Mouse (Mus musculus) embryonic facial prominence, embryonic 14.5 days (tissue): Measurements from ENCODE around the gene Arf4. TPM values are rescaled to one million over a fixed set of nuclear protein-coding genes. Genes with fewer than 3 reads are reported as not detected.
"Not testable (repeated sequence)": the region's sequence is repeated elsewhere in the genome, so short reads cannot be mapped to it uniquely, and the experiment has no call there.

Experiments used
- ATAC-seq: fragments of 200-750 bp; cut with Nextera tagmentation; 2 replicates; pipeline ENCODE4 v1.8.0; 2017; ENCODE audit warnings: low read depth, moderate number of reproducible peaks, moderate TSS enrichment
- DNase-seq: peaks from one replicate; pipeline ENCODE4 v3.0.0-alpha.2; 2015; ENCODE audit warnings: low spot score
- H3K27ac ChIP-seq: fragments of 300-500 bp; sonication (generic); replicated peaks from 2 replicates; pipeline ENCODE4 v1.5.1; 2014; ENCODE audit warnings: low read depth, mild to moderate bottlenecking, low read length, moderate library complexity
- H3K27me3 ChIP-seq: fragments of 300-500 bp; sonication (generic); replicated peaks from 2 replicates; pipeline ENCODE4 v1.6.1; 2014; ENCODE audit warnings: low read length; ENCODE audit not compliant: control insufficient read depth, insufficient read depth
- H3K36me3 ChIP-seq: fragments of 300-500 bp; sonication (generic); 2 replicates; pipeline ENCODE4 v1.6.1; 2014; ENCODE audit warnings: low read length, mixed read lengths; ENCODE audit not compliant: control insufficient read depth, insufficient read depth
- H3K4me1 ChIP-seq: fragments of 300-500 bp; sonication (generic); 2 replicates; pipeline ENCODE4 v1.6.1; 2014; ENCODE audit warnings: antibody characterized with exemption, low read length; ENCODE audit not compliant: control insufficient read depth, insufficient read depth
- H3K4me2 ChIP-seq: fragments of 300-500 bp; sonication (generic); 2 replicates; pipeline ENCODE4 v1.6.1; 2014; ENCODE audit warnings: low read depth, mild to moderate bottlenecking, low read length, moderate library complexity, mixed read lengths
- H3K4me3 ChIP-seq: fragments of 300-500 bp; sonication (generic); 2 replicates; pipeline ENCODE4 v1.5.1; 2014; ENCODE audit warnings: low read depth, mild to moderate bottlenecking, low read length
- H3K9ac ChIP-seq: fragments of 300-500 bp; sonication (generic); 2 replicates; pipeline ENCODE4 v1.6.1; 2014; ENCODE audit warnings: low read depth, mild to moderate bottlenecking, low read length, moderate library complexity, mixed read lengths
- H3K9me3 ChIP-seq: fragments of 300-500 bp; sonication (generic); 2 replicates; pipeline ENCODE4 v1.6.1; 2016; ENCODE audit warnings: low read length; ENCODE audit not compliant: control insufficient read depth
- WGBS: fragments of 180-500 bp; shearing (Covaris S2); extraction: QIAGEN DNeasy Blood & Tissue Kit; methylation state at CpG from one replicate; pipeline ENCODE4 v1.1.7; 2014; 5-methylcytosine and 5-hydroxymethylcytosine counted together
- polyA plus RNA-seq: library from polyadenylated mRNA; unstranded; fragments of >200 nt; fragmentation: Nextera tagmentation; extraction: Ambion mirVana; gene quantifications from 2 replicates; pipeline ENCODE4 v1.2.1, GENCODE M21; 2014

Gene Arf4
- polyA plus RNA-seq, 1 experiment from 2014 or later: 692 TPM

- peak; percentile 24 for DNase-seq
- ATAC-seq: peak; percentile 39
- peaks cover 18% of the 10 kb centered on the region for H3K4me1 ChIP-seq
These were observed 30.8 kb downstream of the Arf4 start for GRCm38 (mm10) chr14:26668371-26669291.

DNA sequence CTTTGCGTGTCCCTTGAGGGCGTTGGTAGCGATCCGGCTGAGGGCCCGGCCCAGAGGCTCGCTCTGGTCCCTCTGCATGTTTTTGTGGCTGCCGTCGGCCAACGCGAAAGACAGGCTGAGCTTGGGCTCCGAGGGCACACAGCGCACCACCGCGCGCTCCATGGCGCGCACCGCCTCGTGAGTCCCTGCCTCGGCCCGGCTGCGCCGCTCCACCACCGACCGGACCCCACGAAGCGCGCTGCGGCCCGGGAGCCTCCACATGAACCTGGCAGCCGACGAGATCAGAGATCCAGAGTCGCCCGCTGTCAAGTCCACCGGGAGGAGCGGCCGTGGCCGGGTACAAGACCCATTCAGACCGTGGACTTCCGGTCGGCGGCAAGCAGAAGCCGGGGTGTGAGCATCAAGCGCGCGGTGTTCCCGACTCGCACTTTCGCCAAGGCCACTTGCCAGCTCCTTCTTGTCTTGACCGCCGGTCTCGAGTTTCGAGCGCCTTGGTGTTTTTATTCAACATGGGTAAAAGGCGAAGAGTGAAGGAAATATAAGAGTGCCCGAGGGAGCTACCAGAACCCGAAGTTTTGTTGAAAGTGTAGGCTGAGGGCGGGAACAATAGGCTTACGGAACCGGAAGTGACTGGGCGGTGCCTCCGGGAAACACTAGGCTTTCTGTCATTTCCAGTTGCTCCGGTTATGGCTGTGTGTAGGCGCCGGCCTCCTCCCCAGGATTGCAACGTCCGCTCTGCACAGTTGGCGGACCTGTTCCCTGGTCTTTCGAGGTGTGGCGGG, 31.6 kb downstream of the Arf4 start, which contains the start of gene Pde12:
TSS of gene Pde12 (minus strand) at position 592 of the 782 bp plus-strand sequence.
- Histone ChIP-seq H3K27me3 (no peaks in the 10 kb centered on the region), H3K36me3 (peaks cover 15% of the 10 kb centered on the region), H3K9ac (peak within 1 kb of the TSS; percentile 85), H3K4me1 (peaks cover 18% of the 10 kb centered on the region), H3K4me3 (peak within 1 kb of the TSS; percentile 90), H3K4me2 (peak within 1 kb of the TSS; percentile 97), H3K9me3 (no peaks in the 10 kb centered on the region), H3K27ac (peak within 1 kb of the TSS; percentile 83)
- DNase-seq (peak; percentile 95), ATAC-seq (peak; percentile 93)
- under 1% methylated on average over 39 of the region's 70 CpGs for WGBS

More at GRCm38 (mm10) chr14:26668371-26669291, 30.8 kb downstream of the Arf4 start:
- H3K27me3 ChIP-seq: no peaks in the 10 kb centered on the region
- H3K9me3 ChIP-seq: no peaks in the 10 kb centered on the region
- H3K27ac ChIP-seq: peak overlapping the region; percentile 83
- H3K9ac ChIP-seq: peak overlapping the region; percentile 85
- H3K36me3 ChIP-seq: peaks cover 20% of the 10 kb centered on the region
- H3K4me2 ChIP-seq: peak overlapping the region; percentile 97
- 1% methylated on average over 52 of the region's 73 CpGs for WGBS
- H3K4me3 ChIP-seq: peak overlapping the region; percentile 90

DNA sequence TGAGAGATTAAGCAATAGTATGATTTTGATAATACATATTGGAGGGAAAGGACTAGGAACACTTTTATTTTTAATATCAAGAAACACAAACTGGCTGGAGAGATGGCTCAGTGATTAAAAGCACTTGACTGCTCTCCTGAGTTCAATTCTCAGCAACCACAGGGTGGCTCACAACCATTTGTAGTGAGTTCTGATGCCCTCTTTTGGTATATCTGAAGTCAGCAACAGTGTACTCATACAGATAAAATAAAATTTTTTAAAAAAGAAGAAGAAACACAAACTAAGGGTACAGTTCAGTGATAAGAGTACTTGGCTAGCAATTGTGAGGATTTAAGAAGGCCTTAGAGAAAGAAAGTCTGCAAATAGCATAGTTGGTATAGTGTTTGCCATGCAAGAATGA, 33.1 kb downstream of the Arf4 start:
- no peak for DNase-seq
- no peak overlapping the region for H3K4me2 ChIP-seq
- ATAC-seq: no peak
- H3K4me1 ChIP-seq: peaks cover 18% of the 10 kb centered on the region
- no peak overlapping the region for H3K4me3 ChIP-seq
- no peaks in the 10 kb centered on the region for H3K9me3 ChIP-seq
- H3K9ac ChIP-seq: no peak overlapping the region
- H3K27ac ChIP-seq: no peak overlapping the region
- H3K27me3 ChIP-seq: no peaks in the 10 kb centered on the region
- H3K36me3 ChIP-seq: peaks cover 3% of the 10 kb centered on the region

DNA sequence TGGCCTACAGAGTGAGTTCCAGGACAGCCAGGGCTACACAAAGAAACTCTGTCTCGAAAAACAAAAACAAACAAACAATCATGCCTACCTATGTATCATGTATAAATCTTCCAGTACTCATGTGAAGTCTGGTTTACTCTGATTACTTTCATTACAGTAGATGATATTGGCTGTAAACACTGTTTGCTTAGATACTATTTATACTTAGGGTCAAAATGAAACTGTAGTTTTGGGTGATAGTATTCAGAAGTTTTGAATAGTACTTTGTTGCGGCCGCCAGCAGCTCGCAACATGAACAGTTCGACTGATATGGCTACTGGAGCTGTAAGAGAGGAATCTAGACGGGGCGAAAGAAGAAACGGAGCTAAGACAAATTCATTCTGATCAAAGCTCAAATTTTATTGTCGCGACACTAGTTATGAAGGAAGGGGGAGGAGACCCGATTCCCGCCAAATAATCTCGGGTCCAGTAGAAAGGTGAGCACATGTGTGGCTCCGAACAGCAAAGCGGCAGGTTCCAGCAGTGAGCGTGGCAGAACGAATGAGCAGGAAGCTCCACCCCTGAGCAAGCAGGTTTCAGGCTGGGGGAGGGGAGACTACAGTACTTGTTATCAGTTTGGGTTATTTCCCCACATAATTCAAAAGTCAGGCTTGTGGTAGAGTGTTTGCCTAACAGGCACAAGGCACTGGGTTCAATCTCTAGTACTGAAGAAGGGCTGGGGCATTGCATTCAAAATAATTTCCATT, 34.2 kb downstream of the Arf4 start:
- H3K4me2 ChIP-seq, H3K27me3 ChIP-seq, H3K36me3 ChIP-seq, DNase-seq, H3K9ac ChIP-seq, H3K9me3 ChIP-seq, H3K27ac ChIP-seq, ATAC-seq, H3K4me3 ChIP-seq: not testable (repeated sequence)
- H3K4me1 ChIP-seq: peaks cover 14% of the 10 kb centered on the region
- 72% methylated on average over 17 of the region's 17 CpGs for WGBS

GRCm38 (mm10) chr14:26674476-26675169, 36.7 kb downstream of the Arf4 start:
- 71% methylated on average over 2 of the region's 2 CpGs for WGBS
- DNase-seq (peak; percentile 56), ATAC-seq (peak; percentile 80; the same call in 1 of the 2 replicates)
- H3K4me2 ChIP-seq, H3K36me3 ChIP-seq, H3K27ac ChIP-seq, H3K9me3 ChIP-seq, H3K4me1 ChIP-seq, H3K27me3 ChIP-seq, H3K4me3 ChIP-seq, H3K9ac ChIP-seq: not testable (repeated sequence)

DNA sequence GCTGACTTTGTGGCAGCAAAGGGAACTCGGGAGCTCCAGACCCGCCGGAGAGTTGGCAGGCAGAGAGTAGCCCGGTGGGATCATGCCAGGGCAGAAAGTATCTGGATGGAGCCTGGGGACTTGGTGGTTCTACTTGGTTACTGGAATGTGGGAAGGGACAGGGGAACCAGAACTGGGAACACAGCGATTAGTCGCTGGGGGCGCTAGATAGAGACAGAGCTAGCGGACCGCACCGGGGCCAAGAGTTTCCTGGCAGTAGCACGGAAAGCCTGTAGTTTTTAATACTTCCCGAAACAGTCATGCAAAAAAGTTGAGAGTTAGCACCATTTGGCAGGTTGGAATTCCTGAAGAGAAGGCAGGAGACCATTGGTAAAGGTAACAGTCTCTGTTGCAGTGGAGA, 37.5 kb downstream of the Arf4 start:
- DNase-seq: peak; percentile 41
- WGBS: 20% methylated on average over 12 of the region's 12 CpGs

GRCm38 (mm10) chr14:26675791-26676190, 37.9 kb downstream of the Arf4 start:
- Histone ChIP-seq H3K36me3 (no peaks in the 10 kb centered on the region), H3K9me3 (no peaks in the 10 kb centered on the region), H3K4me2 (no peak overlapping the region), H3K27ac (no peak overlapping the region), H3K4me1 (no peaks in the 10 kb centered on the region), H3K9ac (no peak overlapping the region), H3K4me3 (no peak overlapping the region), H3K27me3 (no peaks in the 10 kb centered on the region)
- no peak for ATAC-seq
- WGBS: 85% methylated on average over 5 of the region's 5 CpGs
- no peak for DNase-seq

More for the DNA sequence above, 37.5 kb downstream of the Arf4 start:
- no peak overlapping the region for H3K27ac ChIP-seq
- H3K4me1 ChIP-seq: peaks cover 3% of the 10 kb centered on the region
- no peaks in the 10 kb centered on the region for H3K36me3 ChIP-seq
- H3K4me2 ChIP-seq: no peak overlapping the region
- no peak overlapping the region for H3K4me3 ChIP-seq
- no peak overlapping the region for H3K9ac ChIP-seq
- H3K9me3 ChIP-seq: no peaks in the 10 kb centered on the region
- no peak; the same call in 1 of the 2 replicates for ATAC-seq
- no peaks in the 10 kb centered on the region for H3K27me3 ChIP-seq

GRCm38 (mm10) chr14:26690727-26691126, 52.9 kb downstream of the Arf4 start:
- DNase-seq: no peak
- H3K4me2 ChIP-seq: no peak overlapping the region
- no peak overlapping the region for H3K4me3 ChIP-seq
- no peak overlapping the region for H3K9ac ChIP-seq
- no peaks in the 10 kb centered on the region for H3K9me3 ChIP-seq
- H3K4me1 ChIP-seq: no peaks in the 10 kb centered on the region
- H3K27ac ChIP-seq: no peak overlapping the region
- 60% methylated on average over 2 of the region's 2 CpGs for WGBS
- no peaks in the 10 kb centered on the region for H3K36me3 ChIP-seq
- no peak for ATAC-seq
- H3K27me3 ChIP-seq: no peaks in the 10 kb centered on the region
